Mouse (Mus musculus) thymus, adult 2 months (tissue): Measurements from ENCODE around the gene Ptprg.

Source experiments
- CTCF ChIP-seq: fragments of 200-500 bp; IDR thresholded peaks from 2 replicates; pipeline ENCODE4 v1.5.1; 2012; ENCODE audit warnings: mild to moderate bottlenecking, control low read depth, low read length, moderate library complexity, borderline replicate concordance; ENCODE audit not compliant: control insufficient read depth, poor library complexity, insufficient read depth; ENCODE audit errors: extremely low read depth
- POLR2A ChIP-seq: fragments of 200-500 bp; IDR thresholded peaks from 2 replicates; pipeline ENCODE4 v1.6.1; 2012; ENCODE audit warnings: mild to moderate bottlenecking, low read length, control low read depth, moderate library complexity; ENCODE audit not compliant: control insufficient read depth, poor library complexity, insufficient read depth; ENCODE audit errors: extremely low read depth

DNA sequence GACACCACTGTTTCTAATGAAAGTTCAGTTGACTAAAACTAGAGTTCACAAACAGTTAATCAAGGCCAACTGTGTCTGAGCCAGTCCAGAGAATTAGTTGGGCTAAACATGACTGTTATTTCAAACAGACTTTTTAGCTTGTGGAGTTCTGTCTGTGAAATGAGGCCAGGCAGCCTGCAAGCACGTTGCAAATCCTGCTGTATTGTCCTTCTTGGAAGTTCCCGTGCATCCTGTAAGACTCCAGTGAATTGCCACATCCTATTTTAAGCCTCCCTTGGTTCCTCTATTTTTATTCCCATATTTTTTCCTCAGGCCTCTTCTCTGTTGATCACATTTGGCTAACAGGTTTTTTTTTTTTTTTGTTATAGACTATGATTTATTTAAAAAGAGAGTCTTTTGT, 652.8 kb downstream of the Ptprg start:
- TF ChIP-seq CTCF: no peak
- TF ChIP-seq POLR2A: no peak
